Mouse (Mus musculus) T-helper 17 cell (primary cell): Measurements from ENCODE around the gene Srsf1.

Experiments
- in situ Hi-C, 2 experiments: fragments of 300-600 bp; cut with MboI, MseI; formaldehyde crosslinking; loops; 1 replicate in 1 of 2; 2 replicates in 1 of 2; pipeline ENCODE4 v1.15.1; 2025; ENCODE audit warnings: high pct_unique_total_duplicates in 2 of 2

Srsf1 gene

GRCm38 (mm10) chr11:88069246-88069570 is 22.0 kb downstream of the Srsf1 start:
- in situ Hi-C loops, result no loop called here

GRCm38 (mm10) chr11:88070392-88070791 is 23.2 kb downstream of the Srsf1 start:
- in situ Hi-C loops, result no loop called here

GRCm38 (mm10) chr11:88071113-88071512 is 23.9 kb downstream of the Srsf1 start:
- in situ Hi-C loops, result no loop called here

GRCm38 (mm10) chr11:88073343-88073875 is 26.2 kb downstream of the Srsf1 start:
- in situ Hi-C loops, result no loop called here

GRCm38 (mm10) chr11:88075701-88076100 is 28.5 kb downstream of the Srsf1 start:
- in situ Hi-C loops, result no loop called here

GRCm38 (mm10) chr11:88076394-88076793 is 29.2 kb downstream of the Srsf1 start:
- in situ Hi-C loops, result no loop called here

GRCm38 (mm10) chr11:88083699-88084098 is 36.5 kb downstream of the Srsf1 start:
- in situ Hi-C loops, result no loop called here

- in situ Hi-C loops, result no loop called here
Observed at GRCm38 (mm10) chr11:88086737-88087627, 39.8 kb downstream of the Srsf1 start.

GRCm38 (mm10) chr11:88089150-88089549 is 42.0 kb downstream of the Srsf1 start:
- in situ Hi-C loops, result no loop called here

- in situ Hi-C loops, result no loop called here
Observed at GRCm38 (mm10) chr11:88090293-88090692, 43.1 kb downstream of the Srsf1 start.

- in situ Hi-C loops, result no loop called here
Observed at GRCm38 (mm10) chr11:88091949-88092348, 44.8 kb downstream of the Srsf1 start.

GRCm38 (mm10) chr11:88097173-88097572 is 50.0 kb downstream of the Srsf1 start:
- in situ Hi-C loops, result no loop called here

GRCm38 (mm10) chr11:88098021-88098729 is 51.0 kb downstream of the Srsf1 start, which contains the start of gene Cuedc1:
Gene Cuedc1 (plus strand): TSS chr11:88098058.
- in situ Hi-C loops, result no loop called here

GRCm38 (mm10) chr11:88098787-88099598 is 51.8 kb downstream of the Srsf1 start:
- in situ Hi-C loops, result no loop called here

- in situ Hi-C loops, result no loop called here
Observed at GRCm38 (mm10) chr11:88099599-88100023, 52.4 kb downstream of the Srsf1 start.

GRCm38 (mm10) chr11:88100170-88100569 is 53.0 kb downstream of the Srsf1 start:
- in situ Hi-C loops, result no loop called here
